Mouse (Mus musculus) frontal cortex, postnatal 25 days (tissue): Measurements from ENCODE around the gene Spag5.
"Not testable (repeated sequence)": the region's sequence is repeated elsewhere in the genome, so short reads cannot be mapped to it uniquely, and the experiment has no call there.

Experiments
- DNase-seq, 2 experiments: peaks; one replicate each; pipeline ENCODE4 v3.0.0; 2022; ENCODE audit warnings: low spot score in 2 of 2

Spag5 gene

DNA sequence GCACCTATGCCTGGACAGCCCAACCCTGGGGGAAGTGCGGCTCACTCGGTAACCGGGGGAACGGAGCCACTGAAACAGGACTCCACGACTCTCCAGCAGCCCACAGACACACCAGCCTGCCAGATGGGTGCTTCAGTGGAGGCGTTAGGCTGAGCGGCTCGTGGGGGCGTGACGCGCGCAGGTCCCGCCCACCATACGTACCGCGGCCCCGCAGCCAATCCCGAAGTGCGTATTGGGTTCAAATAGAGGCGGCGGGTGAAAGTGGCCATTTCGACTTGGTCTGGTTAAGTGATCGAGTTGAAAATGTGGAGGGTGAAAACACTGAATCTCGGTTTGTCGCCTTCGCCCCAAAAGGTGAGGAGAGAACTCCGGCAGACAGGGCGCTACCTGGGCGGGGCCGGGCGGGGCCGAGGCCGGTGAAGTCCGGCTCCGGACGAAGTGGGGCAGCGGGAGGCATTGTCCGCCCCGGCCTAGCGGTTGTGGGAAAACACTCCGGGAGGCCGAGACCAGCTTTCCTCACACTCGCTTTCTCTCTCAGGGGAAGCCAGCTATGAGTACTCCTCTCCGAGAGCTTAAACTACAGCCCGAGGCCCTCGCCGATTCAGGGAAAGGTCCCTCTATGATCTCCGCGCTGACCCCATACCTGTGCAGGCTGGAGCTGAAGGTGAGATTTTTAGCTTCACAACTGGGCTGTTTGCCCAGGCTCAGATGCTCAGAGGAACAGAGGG, at the start of gene Spag5:
Gene Spag5, plus strand, starts transcription at position 173 of the 728 bp plus-strand sequence.
- peak; percentile 74 to 86 for DNase-seq

DNA sequence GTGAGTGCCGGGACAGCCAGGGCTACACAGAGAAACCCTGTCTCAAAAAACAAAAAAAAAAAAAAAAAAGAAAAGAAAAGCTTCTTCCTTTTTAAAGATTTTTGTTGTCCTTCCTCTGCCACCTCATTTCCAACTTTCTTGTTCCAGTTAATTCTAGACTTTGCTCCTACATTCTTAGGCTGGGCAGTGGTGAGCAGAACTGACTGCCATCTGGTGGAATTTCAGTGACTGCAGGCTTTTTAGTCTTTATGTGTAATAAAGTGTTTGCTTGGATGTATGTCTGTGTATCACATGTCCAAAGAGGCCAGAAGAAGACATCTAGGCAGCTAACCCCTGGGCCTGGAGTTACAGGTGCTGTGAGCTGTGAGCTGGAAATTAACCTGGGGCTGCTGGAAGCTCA, 44.7 kb upstream of the Spag5 start:
- DNase-seq: no peak

DNA sequence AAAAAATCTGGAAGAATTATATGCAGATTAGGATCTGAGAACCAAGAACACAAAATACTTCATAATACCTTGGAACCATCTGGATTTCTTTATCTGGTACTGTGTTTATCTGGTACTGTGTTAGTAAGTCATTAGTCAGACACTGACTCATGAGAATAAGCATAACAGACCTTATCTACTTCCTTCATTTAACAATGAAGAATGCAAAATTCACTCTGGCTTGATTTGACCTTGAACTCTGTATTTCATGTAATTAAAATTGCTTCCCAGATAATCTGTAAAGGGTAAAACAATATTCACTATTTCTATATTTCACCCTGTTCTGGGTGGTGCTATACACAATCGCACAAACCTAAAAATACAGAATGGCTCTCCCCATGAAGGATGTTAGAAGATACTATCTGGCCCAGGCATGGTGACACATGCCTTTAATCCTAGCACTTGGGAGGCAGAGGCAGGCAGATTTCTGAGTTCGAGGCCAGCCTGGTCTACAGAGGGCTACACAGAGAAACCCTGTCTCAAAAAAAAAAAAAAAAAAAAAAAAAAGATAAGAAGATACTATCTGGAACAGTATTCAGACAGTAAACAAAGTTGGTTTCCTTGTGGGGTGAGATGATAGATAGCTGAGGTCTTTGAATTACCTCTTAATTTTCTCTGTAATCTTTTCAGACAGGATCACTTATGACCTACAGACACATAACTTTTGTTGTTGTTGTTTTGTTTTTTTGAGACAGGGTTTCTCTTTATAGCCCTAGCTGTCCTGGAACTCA, 40.7 kb upstream of the Spag5 start:
- DNase-seq: no peak

DNA sequence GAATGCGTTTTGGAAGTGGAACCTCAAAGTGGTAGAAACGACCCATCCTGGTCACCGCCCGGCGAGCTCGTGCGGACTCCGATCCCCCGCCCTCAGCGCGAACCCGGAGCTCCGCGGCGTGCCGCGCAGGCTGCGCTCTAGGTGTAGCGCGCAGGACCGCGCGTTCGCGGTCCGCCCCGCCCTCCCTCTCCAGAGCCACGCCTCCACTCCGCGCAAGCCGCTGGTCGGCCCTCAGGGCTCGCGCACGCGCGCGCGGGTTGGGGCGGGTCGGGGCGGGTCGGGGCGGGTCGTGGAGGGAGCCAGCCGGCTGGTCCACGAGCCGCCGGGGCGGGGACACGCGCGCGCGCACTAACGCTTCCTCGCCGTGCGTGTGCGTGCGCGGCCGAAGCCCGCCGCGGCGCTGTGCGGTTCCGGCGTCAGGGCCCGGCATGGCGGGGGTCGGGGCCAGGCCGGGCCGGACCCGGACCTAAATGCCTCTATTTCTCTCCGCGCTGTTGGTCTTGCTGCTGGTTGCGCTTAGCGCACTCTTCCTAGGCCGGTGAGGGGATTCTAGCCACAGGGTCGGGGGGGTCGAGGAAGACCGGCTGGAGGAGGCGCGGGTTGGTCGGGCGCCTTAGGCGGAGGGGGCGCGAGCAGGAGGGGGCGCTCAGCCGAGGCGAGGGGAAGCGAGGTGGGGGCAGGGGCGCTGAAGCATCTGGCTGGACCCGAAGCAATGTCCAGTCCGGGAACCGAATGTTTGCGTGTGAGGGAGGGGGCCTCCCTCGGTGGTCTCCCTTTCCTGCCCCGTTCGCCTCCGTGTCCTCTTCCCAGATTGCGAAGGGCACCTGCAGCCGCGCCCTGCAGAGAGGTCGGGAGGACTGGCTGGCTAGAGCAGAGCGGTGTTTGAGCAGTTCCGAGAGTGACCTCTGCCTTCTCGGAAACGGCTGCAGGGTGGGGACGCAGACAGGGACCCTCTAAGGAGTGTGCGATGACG, 39.7 kb upstream of the Spag5 start, which contains the start of gene 2610507B11Rik:
Gene 2610507B11Rik, plus strand, starts transcription at position 373 of the 973 bp plus-strand sequence.
- peak; percentile 65 to 78 for DNase-seq

DNA sequence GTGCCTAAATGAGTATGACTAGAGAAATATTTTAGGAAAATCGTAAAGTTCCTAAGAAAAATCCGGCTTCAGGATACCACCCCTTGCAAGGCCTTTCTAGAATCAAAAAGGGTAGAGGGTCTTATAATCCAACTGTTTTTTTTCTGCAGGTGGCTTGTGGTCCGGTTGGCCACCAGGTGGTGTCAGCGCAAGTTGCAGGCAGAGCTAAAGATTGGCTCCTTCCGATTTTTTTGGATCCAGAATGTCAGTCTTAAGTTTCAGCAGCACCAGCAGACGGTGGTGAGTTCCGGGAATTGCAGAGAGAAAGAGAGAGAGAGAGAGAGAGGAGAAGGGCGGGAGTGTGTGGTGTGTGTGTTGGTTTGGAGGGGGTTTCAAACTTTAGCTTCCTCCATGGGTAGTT, 38.8 kb upstream of the Spag5 start:
- peak in 1 of 2 experiments; percentile 13 for DNase-seq

DNA sequence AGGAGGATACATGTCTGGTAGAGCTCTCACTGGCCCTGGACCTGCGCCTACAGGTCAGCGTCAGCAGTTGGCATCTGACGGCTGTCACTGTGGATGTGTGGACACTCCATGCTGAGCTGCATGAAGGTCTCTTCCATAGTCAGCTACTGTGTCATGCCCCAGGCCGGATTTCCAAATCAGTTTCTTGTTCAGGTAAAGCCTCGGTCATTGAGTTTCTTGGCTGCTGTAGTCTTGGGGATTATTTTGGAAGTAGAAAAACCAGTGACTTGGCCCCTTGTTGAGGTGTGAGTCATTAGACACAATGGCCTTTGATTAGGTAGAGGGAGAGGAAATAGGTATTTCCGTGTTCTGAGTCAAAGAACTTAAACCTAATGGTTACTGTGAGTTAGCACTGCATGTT, 35.8 kb upstream of the Spag5 start:
- DNase-seq: no peak

DNA sequence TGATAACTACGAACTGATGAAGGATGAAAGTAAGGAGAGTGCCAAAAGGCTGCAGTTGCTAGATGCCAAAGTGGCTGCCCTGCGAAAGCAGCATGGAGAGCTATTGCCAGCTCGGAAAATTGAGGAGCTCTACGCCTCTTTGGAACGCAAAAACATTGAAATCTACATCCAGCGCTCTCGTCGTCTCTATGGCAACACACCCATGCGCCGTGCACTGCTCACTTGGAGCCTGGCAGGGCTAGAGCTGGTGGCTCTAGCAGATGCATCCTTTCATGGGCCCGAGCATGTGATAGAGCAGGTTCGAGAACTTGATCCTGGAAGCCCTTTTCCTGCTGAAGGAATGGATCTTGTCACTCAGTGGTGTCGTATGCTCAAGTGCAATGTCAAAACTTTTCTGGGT, 29.3 kb upstream of the Spag5 start:
- peak; percentile 20 to 50 for DNase-seq

DNA sequence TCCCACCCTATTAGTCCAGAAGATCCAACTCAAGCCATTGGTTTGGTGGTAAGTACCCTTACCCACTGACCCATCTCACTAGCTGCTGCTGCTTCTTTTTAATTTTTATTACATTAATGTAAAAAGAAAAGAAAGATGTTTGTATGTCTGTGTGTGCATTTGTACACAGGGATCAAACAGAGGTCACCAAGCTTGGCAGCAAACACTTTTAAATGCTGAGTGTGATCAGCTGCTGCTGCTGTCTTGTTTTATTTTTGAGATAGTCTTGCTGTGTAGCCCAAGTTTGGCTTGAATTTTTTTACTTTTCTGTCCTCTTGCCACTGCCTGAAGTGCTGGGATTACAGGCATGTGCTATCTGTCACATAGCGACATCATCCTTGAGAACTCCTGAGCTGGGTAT, 25.7 kb upstream of the Spag5 start:
- no peak for DNase-seq

DNA sequence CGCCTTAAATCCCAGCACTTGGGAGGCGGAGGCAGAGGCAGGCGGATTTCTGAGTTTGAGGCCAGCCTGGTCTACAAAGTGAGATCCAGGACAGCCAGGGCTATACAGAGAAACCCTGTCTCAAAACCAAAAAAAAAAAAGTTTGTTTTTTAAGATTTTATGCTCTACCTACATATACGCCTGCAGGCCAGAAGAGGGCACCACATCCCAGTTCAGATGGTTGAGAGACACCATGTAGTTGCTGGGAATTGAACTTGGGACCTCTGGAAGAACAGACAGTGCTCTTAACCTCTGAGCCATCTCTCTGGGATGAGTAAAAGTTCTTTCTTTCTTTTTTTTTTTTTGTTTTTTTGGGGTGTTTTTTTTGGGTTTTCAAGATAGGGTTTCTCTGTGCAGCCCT, 25.2 kb upstream of the Spag5 start:
- not testable (repeated sequence) for DNase-seq

DNA sequence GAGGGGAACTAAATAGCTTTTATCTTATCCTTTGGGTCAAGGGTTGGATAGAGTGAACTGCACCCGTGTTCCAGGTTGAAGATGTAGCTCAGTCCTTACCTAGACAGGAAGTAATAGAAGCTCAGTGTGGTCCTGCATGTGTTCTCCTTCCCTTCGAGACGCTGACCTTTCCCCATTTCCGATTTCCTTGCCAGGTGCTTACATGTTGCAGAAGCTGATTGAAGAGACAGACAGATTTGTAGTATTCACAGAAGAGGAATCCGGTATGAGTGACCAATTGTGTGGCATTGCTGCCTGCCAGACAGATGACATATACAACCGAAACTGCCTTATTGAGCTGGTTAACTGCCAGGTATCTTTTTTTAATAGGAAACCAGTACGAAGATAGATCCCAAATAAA, 22.5 kb upstream of the Spag5 start:
- no peak for DNase-seq

DNA sequence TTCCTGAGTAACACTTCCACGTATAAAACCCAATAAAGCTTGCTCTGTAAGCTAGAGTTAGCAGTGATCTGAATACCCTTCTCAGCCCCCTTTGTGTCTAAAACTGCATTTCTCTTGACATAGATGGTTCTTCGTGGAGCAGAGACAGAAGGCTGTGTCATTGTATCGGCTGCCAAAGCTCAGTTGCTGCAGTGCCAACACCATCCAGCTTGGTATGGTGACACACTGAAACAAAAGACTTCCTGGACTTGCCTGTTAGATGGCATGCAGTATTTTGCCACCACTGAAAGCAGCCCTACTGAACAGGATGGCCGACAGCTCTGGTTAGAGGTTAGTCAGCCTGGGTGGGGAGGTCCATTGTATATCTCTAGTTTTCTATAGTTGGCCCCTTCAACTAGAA, 21.7 kb upstream of the Spag5 start:
- no peak for DNase-seq

DNA sequence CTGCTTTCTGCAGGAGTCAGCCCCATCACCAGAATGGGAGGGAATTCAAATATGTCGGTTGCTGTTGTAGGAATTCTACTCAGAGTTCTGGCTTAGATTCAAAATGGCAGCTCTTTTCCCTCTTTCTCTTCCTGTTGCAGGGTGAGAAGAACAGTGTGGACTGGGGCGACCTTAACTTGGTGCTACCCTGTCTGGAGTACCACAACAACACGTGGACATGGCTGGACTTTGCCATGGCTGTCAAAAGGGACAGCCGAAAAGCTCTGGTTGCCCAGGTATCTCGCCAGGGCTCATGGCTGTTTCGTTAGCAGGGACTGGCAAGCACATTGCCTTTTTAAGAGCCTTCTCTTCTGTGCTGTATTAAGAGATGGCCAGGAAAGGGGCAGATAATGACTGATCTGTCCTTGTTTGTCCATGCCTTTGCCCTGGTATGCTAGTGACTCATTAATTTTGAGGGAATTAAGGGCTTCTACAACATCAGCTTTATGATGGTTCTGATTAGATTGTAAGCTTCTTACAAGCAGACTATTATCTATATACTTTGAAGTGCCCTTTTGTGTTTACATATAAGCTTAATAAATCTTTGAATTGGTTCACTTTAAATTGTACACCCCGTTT, 12.1 kb upstream of the Spag5 start:
- DNase-seq: no peak

DNA sequence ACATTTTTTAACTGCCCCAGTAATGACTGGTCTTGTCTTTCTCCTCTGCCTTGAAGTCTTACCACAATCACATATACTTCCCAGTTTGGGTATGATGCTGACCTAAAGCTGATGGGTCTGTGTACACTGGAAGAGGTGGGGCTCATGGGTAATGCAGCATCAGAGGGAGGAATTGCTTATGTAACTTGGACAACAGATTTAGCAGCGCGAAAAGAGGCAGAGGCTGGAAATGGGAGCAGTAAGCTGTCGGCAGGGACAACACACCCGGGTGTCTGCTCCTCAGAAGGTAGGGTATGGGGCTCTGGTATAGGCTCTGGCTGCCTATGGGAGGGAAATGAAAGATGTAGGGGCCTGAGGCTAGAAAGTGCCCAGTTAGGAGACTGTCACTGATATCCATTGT, 10.7 kb upstream of the Spag5 start, which contains the start of gene BC030499:
Gene BC030499, plus strand, starts transcription at position 188 of the 400 bp plus-strand sequence.
- DNase-seq: peak in 1 of 2 experiments; percentile 16

DNA sequence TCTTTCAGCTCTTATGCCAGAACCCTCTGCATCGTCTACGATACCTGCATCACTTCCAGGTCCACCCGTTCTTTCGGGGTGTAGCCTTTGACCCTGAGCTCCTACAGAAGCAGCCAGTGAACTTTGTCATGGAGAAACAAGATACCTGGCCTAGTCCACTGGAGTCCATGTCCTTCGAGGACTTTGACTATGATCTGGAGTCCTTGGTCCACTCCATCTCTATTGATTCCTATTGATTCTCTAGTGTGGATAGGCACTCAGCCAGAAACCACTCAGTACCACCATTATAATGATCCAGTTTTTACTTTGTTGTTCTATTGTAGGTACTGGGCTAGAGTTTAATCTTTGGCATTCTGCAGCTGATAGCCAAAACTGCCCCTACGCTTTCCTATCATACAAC, 6.7 kb upstream of the Spag5 start:
- no peak for DNase-seq

DNA sequence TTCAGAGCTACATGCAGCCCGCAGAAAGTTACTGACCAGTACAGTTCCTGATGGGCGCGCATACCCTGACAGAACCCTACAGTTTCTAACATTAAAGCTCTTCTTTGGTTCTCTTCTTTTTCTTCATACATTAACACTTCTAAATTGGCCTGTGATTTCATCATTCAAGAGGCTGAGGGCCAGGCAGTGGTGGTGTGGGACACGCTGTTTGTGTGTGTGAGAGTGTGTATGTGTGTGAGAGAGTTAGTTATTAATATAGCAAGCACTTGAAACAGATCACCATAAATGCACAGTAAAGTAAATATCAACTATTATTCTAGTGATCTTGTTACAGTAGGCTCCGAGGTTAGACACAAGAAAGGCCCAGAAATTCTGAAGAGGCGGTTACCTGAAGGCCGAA, 412 bp upstream of the Spag5 start:
- DNase-seq: no peak

DNA sequence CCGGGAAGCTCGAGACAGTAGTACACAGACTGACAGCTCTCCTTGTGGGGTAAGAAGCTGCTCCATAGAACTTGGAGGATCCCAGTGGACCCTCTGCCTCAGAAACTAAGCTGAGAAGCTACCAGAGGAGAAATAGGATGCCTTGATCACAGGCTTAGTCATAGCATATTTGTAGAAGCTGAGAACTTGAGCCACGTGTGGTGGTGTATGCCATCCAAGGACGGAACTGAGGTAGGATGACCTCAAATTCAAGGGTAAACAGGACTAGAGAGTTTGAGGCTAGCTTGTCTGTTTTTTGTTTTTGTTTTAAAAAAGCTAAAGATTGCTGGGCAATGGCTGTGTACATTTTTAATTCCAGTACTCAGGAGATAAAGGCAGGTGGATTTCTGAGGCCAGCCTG, 3.9 kb downstream of the Spag5 start:
- DNase-seq: no peak

DNA sequence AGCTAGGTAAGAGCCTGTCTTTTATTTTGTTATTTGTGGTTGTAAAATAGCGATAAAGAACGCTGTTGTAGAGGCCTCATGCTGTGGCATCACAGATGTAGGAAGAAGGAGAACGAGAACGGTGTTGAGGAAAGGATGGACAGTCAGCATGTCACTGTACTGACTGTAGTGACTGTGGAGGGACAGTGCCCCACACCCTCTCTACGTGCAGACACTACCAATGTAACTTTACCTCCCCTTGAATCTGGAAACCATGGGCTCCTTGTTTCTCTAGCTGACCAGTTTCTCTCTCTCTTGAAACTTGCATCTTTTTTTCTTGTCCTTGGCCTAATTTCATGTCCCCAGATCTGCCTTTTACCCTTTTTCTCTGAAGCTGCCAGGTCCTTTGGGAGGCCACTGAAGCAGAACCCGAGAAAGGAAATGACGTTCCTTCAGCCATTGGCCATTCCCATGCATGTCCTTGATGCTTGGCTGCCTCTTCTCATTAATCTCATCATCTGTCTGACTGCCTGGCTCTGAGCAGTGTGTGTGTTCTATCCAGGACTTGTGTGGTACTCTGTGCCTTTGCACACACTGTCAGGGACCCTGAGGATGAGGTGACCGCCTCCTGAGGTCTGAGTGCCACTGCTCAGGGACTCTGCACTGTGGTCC, 9.7 kb downstream of the Spag5 start:
- no peak for DNase-seq

DNA sequence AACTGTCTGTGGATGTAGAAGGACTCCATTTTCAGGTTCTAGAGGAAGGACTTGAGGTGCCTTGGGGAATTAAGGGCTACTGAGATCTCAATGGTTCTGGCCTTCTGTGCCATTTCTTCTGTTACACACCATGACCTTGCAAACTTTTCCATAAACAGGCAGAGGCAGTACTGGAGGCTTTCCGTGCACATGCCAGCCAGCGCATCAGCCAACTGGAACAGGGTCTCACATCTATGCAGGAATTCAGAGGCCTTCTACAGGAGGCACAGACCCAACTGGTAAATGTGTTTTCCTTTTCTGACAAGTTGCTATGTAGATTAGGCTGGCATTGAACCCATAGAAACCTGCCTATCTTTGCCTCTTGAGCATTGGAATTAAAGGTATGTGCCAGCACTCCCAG, 12.3 kb downstream of the Spag5 start:
- DNase-seq: no peak

DNA sequence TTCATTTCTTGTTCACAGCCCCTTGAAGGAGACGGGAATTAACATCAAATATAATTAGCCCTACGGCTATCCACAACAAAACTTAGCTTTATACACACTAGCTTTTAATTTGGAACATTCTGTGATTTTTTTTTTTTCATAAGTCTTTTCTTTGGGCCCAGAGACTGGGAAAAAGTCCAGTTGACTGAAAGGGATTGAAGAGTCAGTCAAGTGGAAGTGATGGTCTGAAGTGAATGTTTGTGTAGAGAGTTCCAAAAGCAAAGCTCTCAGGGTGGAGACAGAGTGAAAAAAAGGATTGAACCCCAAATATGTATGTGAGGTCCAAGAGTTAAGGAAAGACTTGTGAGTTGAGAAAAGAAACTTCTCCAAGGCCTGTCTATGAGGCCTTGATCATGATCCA, 17.1 kb downstream of the Spag5 start:
- no peak for DNase-seq

DNA sequence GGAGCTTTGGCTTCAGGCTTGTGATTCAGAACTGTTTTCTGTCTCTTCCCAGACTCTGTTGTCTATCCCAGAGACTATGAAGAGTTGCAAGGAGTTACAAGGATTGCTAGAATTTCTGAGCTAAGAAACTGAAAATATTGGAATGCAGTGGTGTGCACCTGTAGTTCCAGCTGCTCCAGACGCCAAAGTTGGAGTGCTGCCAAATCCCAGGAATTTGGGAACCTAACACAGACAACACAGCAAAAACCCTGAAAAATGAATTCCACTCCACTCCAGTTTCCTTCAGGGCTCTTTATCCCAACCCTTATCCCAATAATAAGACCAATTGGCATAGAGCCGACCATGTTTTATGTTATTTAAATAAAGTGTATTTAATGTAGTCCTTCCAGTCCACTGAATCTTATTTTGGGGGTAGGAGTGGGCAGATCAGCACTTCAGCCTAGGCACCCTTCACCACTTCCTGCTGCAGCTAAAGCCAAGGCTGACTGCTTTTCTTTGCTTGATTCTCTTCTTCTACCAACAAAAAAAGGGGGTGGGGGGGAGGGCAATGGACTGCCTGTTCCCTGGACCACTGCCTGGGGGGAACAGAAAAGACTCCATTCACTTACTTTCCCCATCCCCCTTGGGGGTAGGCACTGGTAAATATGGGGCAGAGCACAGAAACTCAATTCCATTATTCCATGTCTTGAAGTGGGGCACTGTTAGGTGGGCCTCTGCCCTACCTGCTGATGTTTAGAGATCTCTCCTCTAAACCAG, 20.9 kb downstream of the Spag5 start:
- no peak for DNase-seq
